Mouse (Mus musculus) midbrain, postnatal 0 days (tissue): ENCODE results near the gene Poldip3. TPM values are rescaled to one million over a fixed set of nuclear protein-coding genes. Genes with fewer than 3 reads are reported as not detected.

Experiments
- ATAC-seq: fragments of 200-750 bp; cut with Nextera tagmentation; 2 replicates; pipeline ENCODE4 v1.8.0; 2017; ENCODE audit warnings: moderate number of reproducible peaks, mild to moderate bottlenecking, moderate TSS enrichment, moderate library complexity; ENCODE audit not compliant: low FRiP score
- DNase-seq: peaks from one replicate; pipeline ENCODE4 v3.0.0-alpha.2; 2015; ENCODE audit warnings: low spot score
- H3K27ac ChIP-seq: fragments of 300-500 bp; sonication (generic); 2 replicates; pipeline ENCODE4 v1.5.1; 2014; ENCODE audit warnings: low read depth, mild to moderate bottlenecking, low read length, mixed read lengths
- H3K27me3 ChIP-seq: fragments of 300-500 bp; sonication (generic); 2 replicates; pipeline ENCODE4 v1.6.1; 2014; ENCODE audit warnings: low read length, control low read depth, mixed read lengths; ENCODE audit not compliant: insufficient read depth
- H3K36me3 ChIP-seq: fragments of 300-500 bp; sonication (generic); 2 replicates; pipeline ENCODE4 v1.6.1; 2014; ENCODE audit warnings: low read length, control low read depth, mixed read lengths; ENCODE audit not compliant: insufficient read depth
- H3K4me1 ChIP-seq: fragments of 300-500 bp; sonication (generic); 2 replicates; pipeline ENCODE4 v1.6.1; 2014; ENCODE audit warnings: mild to moderate bottlenecking, control low read depth, antibody characterized with exemption, low read length, mixed read lengths; ENCODE audit not compliant: insufficient read depth
- H3K4me2 ChIP-seq: fragments of 300-500 bp; sonication (generic); 2 replicates; pipeline ENCODE4 v1.6.1; 2014; ENCODE audit warnings: low read depth, mild to moderate bottlenecking, low read length, mixed read lengths; ENCODE audit not compliant: poor library complexity, severe bottlenecking
- H3K4me3 ChIP-seq: fragments of 300-500 bp; sonication (generic); 2 replicates; pipeline ENCODE4 v1.5.1; 2014; ENCODE audit warnings: low read depth, mild to moderate bottlenecking, low read length, moderate library complexity
- H3K9ac ChIP-seq: fragments of 300-500 bp; sonication (generic); replicated peaks from 2 replicates; pipeline ENCODE4 v1.6.1; 2014; ENCODE audit warnings: mild to moderate bottlenecking, low read length, moderate library complexity, mixed read lengths; ENCODE audit not compliant: poor library complexity, severe bottlenecking
- H3K9me3 ChIP-seq: fragments of 300-500 bp; sonication (generic); 2 replicates; pipeline ENCODE4 v1.6.1; 2016; ENCODE audit warnings: low read length, control low read depth
- CTCF ChIP-seq: IDR thresholded peaks from 2 replicates; pipeline ENCODE4 v1.5.1; 2016; ENCODE audit warnings: antibody characterized with exemption, mild to moderate bottlenecking
- WGBS: fragments of 180-500 bp; shearing (Covaris S2); extraction: QIAGEN DNeasy Blood & Tissue Kit; methylation state at CpG from one replicate; pipeline ENCODE4 v1.1.7; 2014; 5-methylcytosine and 5-hydroxymethylcytosine counted together
- polyA plus RNA-seq: library from polyadenylated mRNA; unstranded; fragments of >200 nt; fragmentation: Nextera tagmentation; extraction: Ambion mirVana; gene quantifications from 2 replicates; pipeline ENCODE4 v1.2.1, GENCODE M21; 2015
- total RNA-seq: library from RNA; depleted of rRNA; stranded (reverse); fragments of >200 nt; gene quantifications from 2 replicates; pipeline ENCODE4 v1.2.3, GENCODE M21; 2014; rRNA removed

The Poldip3 gene
- total and polyA plus RNA-seq, 2 experiments from 2014 or later = 93.3 to 110 TPM

DNA sequence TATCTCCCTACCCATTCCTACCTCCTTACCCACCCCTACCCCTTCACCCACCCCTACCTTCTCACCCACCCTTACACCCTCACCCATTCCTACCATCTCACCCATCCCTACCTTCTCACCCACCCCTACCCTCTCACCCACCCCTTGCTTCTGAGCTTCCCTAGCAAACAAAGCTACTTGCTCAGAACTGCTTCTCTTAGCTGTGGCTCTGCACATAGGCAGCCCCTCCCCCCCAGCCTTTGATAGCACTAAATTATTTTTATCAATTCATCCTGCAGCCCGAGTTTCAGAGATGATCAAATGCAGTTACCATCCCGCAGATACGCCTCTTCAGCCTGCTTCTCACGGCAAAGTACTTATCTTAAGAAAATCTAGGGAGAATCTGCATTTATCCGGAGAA lies 65.7 kb downstream of the Poldip3 start:
- Histone ChIP-seq H3K4me1 (peaks cover 8% of the 10 kb centered on the region), H3K9ac (peak overlapping the region; percentile 50), H3K27ac (peak overlapping the region; percentile 57), H3K4me3 (peak overlapping the region; percentile 8; the same call in 1 of the 2 replicates), H3K4me2 (peak overlapping the region; percentile 34), H3K27me3 (no peaks in the 10 kb centered on the region), H3K36me3 (no peaks in the 10 kb centered on the region), H3K9me3 (no peaks in the 10 kb centered on the region)
- TF ChIP-seq CTCF = no peak
- 0 out of 2 replicates have a peak, but pooled peaks have one; percentile 44 for ATAC-seq
- WGBS = 21% methylated on average over 5 of the region's 5 CpGs
- DNase-seq = peak; percentile 33

Other genes starting within 250 kb of the Poldip3 start
- 125 and 131 TPM in 2 replicates for gene Tcf20, start 161.5 kb downstream of the Poldip3 start, total RNA-seq
- gene Tcf20, start 161.5 kb downstream of the Poldip3 start, polyA plus RNA-seq = 10.6 and 11.8 TPM in 2 replicates
- 3.3 and 4.1 TPM in 2 replicates for gene Nfam1, start 116.1 kb downstream of the Poldip3 start, total RNA-seq
- 1.9 and 2.6 TPM in 2 replicates for gene Nfam1, start 116.1 kb downstream of the Poldip3 start, polyA plus RNA-seq
- 4.2 and 6.7 TPM in 2 replicates for gene Serhl, start 59.9 kb downstream of the Poldip3 start, total RNA-seq
- gene Serhl, start 59.9 kb downstream of the Poldip3 start, polyA plus RNA-seq = 38.5 and 40.0 TPM in 2 replicates
- gene Rrp7a, start 26.6 kb downstream of the Poldip3 start, total RNA-seq = 171 and 228 TPM in 2 replicates
- gene Rrp7a, start 26.6 kb downstream of the Poldip3 start, polyA plus RNA-seq = 92.7 and 95.2 TPM in 2 replicates
- 76.8 and 86.5 TPM in 2 replicates for gene Cyb5r3, start 23.2 kb upstream of the Poldip3 start, total RNA-seq
- gene Cyb5r3, start 23.2 kb upstream of the Poldip3 start, polyA plus RNA-seq = 127 and 146 TPM in 2 replicates
- gene A4galt, start 102.4 kb upstream of the Poldip3 start, total RNA-seq = 7.9 and 8.6 TPM in 2 replicates
- 5.1 and 5.6 TPM in 2 replicates for gene A4galt, start 102.4 kb upstream of the Poldip3 start, polyA plus RNA-seq
- 41.8 and 44.0 TPM in 2 replicates for gene Arfgap3, start 200.9 kb upstream of the Poldip3 start, total RNA-seq
- gene Arfgap3, start 200.9 kb upstream of the Poldip3 start, polyA plus RNA-seq = 36.4 and 36.8 TPM in 2 replicates